Mouse (Mus musculus) urinary bladder, postnatal 4 days (tissue): ENCODE results near the gene Acads.
"Not testable (repeated sequence)": the region's sequence is repeated elsewhere in the genome, so short reads cannot be mapped to it uniquely, and the experiment has no call there.

Source experiments
- DNase-seq, 2 experiments: peaks; one replicate each; pipeline ENCODE4 v3.0.0; 2021 to 2022; ENCODE audit warnings: low spot score in 2 of 2

Acads gene

DNA sequence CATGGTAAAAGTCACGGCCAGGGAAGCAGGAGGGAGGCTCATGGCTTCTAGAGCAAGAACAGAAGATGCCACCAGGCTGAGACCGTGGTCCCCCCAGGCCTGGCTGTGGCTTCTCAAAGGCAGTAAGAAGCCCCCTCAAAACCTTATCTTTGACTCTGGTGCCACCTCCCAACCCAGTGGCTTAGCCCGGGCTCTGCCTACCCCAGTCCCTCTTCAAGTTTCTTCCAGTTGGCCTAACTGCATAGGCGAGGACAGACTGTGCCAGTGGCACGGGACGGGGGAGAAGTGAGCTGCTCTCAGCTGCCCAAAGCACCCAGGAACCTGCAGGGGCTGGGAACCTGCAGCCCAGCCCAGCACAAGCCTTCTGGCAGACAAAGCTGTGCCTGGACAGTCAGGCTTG is 5.5 kb upstream of the Acads start:
- no peak for DNase-seq

DNA sequence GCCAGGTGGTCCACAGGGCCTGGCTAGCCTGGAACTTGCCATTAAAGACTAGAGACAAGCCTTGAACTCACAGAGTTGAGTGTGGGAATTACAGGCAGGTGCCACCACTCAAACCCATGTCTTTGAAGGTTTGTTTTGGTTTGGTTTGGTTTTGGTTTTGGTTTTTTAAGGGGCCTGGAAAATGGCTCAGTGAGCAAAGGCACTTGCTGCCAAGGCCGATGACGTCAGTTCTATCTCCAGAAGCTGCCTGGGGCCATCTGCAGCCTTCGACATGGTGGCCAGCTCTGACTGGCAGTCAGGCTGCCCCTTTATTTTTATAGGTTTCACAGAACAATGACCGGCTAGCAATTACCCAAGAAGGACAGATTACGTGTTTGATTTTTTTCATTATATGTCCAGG is 1.8 kb upstream of the Acads start:
- no peak for DNase-seq

- DNase-seq, result no peak
These were observed 1.7 kb downstream of the Acads start for GRCm38 (mm10) chr5:115117467-115117866.

DNA sequence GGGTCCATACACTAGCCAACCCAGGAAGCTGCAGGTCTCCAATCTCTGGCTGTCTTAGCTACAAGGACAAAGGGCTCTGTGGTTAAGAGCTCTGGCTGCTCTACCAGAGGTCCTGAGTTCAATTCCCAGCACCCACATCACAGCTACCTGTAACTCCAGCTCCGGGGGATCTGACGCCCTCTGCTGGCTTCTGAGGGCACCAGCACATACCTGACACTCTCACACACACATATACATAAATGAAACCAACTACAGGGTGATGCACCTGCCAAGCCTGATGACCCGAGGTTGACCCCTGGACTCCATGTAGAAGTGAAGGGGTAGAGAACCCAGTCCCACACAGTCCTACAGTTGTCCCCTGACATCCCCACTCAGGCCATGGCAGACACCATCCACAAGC is 2.7 kb downstream of the Acads start:
- no peak for DNase-seq

- DNase-seq, result no peak
These were observed 4.6 kb downstream of the Acads start for GRCm38 (mm10) chr5:115114501-115114900.

DNA sequence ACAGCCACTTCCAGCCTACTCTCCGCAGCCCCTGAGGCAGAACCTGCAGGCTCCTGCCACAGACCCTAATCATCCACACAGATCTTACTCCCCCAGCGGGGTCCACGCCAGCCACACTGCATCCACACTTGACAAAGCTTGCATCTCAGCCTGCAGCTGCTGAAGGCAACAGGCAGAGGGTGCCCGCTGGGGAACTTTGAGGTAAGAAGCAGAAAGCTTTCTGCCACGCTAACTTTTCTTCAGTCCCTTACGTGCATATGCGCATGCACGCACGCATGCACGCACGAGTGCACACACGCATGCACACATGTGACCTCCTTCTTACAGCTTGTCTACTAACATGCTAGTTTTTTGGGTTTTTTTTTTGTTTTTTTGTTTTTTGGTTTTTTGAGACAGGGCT is 5.9 kb downstream of the Acads start:
- DNase-seq, result no peak

GRCm38 (mm10) chr5:115111156-115111555 is 8.0 kb downstream of the Acads start:
- DNase-seq, result no peak

GRCm38 (mm10) chr5:115103253-115103652 is 15.9 kb downstream of the Acads start:
- DNase-seq, result not testable (repeated sequence)

- no peak for DNase-seq
These were observed 16.9 kb downstream of the Acads start for GRCm38 (mm10) chr5:115102231-115102630.

- DNase-seq, result no peak
These were observed 18.7 kb downstream of the Acads start for GRCm38 (mm10) chr5:115100473-115100872.

DNA sequence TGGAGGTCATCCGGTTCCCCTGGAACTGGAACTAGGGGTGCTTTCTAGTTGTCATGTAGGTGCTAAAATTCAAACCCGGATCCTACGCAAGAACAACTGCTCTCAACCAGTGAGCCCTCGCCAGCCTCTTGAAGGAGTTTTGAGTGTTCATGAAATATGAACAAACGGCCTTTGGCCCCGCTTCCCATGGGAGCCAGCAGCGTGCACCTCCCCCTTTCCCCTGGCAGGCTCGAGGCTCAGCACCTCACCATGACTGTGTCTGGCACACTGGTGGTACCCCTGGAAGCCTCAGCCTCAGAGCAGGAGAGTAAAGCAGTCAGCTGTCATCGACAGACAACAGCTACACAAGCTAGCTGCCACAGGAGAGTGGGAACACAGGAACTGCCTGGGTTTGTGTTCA is 19.2 kb downstream of the Acads start:
- DNase-seq, result no peak

DNA sequence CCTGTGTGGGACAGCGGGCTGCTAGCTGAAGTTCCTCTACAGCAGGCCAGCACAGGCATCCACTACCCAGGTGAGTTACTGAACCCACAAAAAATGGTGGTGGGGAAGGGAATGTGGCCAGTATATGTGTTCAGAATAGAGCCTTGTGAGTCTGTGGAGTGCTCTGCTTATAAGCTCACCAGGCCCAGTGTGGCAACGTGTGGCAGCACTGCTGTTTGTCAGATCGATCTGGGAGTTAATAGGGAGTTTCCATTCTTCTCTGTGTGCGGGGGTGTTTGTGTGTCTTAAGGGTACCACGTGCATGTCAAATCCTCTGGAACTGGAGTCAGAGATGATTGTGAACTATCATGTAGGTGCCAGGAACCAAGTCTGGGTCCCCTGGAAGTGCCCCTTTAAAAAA is 19.6 kb downstream of the Acads start:
- no peak for DNase-seq

DNA sequence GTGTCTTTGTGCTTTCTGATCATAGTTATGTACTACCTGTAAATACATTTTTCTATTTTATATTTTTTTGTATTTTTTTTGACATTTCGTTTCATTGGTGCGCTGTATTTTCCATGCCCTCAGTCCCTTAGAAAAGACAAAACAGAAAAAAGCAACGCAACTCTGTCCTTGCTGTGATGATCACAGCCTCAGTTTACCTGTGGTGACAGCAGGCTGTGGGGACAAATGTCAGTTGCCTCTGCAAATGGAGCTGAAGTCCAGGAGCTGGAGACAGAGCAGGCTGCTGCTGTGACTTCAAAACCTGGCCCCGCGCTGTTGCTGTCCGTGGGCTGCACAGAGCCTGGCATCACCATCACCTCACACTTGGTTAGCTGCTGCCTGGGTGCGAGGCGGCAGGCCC is 21.0 kb downstream of the Acads start, which contains the start of gene Gm10401:
Gene Gm10401, minus strand, starts transcription at position 101 of the 400 bp plus-strand sequence.
- DNase-seq, result no peak

DNA sequence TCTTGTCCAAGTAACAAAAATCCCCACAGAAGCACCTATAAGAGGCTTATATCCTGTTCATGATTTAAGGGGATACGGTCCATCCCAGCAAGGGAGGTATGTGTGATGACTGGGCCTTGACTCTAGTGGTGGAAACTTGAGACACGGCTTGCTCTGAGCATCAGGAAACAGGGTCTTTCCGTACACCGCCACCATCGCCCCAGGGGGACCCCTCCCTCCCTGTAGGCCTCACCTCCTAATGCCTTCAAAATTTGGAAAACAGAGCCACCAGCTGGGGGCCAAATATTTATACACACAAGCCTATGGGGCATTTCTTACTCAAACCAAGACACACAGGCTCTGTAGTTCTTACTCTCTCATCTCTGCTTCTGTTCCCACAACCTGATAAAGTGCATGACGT is 27.4 kb downstream of the Acads start:
- no peak for DNase-seq

DNA sequence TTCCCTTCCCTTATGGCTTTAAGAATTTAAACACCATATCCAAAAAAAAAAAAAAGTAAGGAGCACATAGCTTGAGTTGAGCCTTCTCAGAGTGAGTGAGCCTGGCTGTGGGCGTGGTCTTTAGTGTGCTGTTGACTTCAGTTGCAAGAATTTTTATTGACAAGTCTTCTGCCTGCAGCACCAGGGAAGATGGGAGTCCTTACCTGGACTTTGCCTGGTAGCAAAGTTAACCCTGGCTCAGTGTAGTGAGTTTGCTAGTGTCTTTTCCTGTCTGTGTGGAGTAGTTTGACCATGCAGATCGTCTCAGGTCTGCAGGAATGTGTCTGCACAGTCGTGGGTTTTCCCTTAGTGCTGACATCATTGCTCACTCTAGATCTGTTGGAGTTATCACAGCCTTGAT is 28.1 kb downstream of the Acads start:
- DNase-seq, result no peak

GRCm38 (mm10) chr5:115089592-115090268 is 29.4 kb downstream of the Acads start:
- DNase-seq, result no peak

GRCm38 (mm10) chr5:115085675-115086074 is 33.5 kb downstream of the Acads start:
- DNase-seq, result no peak

DNA sequence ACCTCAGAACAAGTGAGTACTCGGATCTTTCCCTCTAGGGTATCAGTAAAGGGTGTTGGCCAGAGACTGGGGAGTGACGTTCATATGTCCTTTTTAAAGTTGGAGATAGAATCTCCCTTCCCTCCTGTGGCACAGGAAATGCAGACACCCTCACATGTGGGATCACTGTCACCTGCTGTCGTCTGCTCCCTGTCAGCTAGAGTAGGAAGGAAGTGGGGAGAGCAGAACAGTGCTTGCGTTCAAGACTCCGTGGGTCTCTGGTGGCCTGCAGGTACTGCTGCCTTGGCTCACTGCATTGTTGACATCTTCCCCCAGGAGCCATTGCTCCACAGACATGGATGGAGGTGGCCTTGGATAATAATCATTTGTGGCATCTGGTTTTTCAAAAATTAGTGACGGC is 35.7 kb downstream of the Acads start:
- DNase-seq, result no peak

DNA sequence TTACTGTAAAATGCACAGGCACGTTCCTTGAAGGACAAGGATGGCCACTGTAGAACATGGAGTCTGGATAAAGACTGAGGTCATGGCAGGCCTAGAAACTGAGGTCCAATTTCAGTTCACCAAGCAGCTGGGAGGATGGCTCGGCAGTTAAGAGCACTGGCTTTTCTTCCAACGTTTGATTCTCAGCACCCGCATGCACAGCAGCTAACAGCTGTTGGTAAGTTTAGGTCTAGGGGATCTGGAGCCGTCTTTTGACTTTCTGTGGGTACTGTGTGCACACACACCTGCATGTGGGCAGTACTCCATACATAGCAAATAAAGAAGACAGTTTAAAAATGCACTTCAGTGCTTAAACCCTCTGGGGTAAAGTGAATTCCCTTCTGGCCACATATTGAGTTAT is 37.5 kb downstream of the Acads start:
- no peak for DNase-seq

- DNase-seq, result peak in 1 of 2 experiments; percentile 69
These were observed 42.8 kb downstream of the Acads start for GRCm38 (mm10) chr5:115076144-115076901.

GRCm38 (mm10) chr5:115074749-115075148 is 44.4 kb downstream of the Acads start:
- DNase-seq, result no peak

GRCm38 (mm10) chr5:115073306-115073705 is 45.8 kb downstream of the Acads start:
- not testable (repeated sequence) for DNase-seq

DNA sequence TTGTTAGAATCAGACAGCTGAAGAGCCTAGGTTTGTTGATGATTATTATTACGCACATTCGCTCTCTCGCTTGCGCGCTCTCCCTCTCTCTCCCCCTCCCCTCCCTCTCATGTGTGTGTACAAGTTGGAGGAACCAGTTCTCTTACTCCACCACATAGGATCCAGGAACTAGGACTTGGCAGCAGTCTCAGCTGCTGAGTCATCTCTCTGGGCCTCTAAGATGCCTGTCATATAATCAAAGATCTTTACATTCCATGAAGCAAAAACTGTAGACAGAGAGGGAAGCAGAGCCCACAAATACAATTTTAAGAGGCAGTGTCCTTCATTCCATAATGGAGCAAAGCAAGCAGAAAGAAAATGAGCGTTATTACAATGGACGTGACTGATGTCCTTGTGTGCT is 47.0 kb downstream of the Acads start:
- DNase-seq, result no peak
